Mouse (Mus musculus): ENCODE results near the gene Defb26.

GRCm38 (mm10) chr2:152459241-152459640, 52.3 kb downstream of the Defb26 start:
- TF ChIP-seq EP300 (IDR thresholded peaks at IDR 0.05; ENCODE audit: low read depth), result no peak
- no peak for TF ChIP-seq CTCF (IDR thresholded peaks at IDR 0.05; ENCODE audit: low read depth)
